Mouse (Mus musculus) gastrocnemius, postnatal 36 days (tissue): Measurements from ENCODE around the gene Zbtb5. TPM values are rescaled to one million over a fixed set of nuclear protein-coding genes. Genes with fewer than 3 reads are reported as not detected.

Experiments
- total RNA-seq, 2 experiments: library from RNA; stranded (reverse); gene quantifications; 2 replicates each; pipeline ENCODE4 v1.2.3; 2021

The Zbtb5 gene
- total RNA-seq, 2 experiments from 2014 or later = 2.8 to 3.0 TPM

Other genes starting within 250 kb of the Zbtb5 start
- 10 to 100 TPM; 25.6 to 26.3 TPM for gene Grhpr, start 31.0 kb downstream of the Zbtb5 start, total RNA-seq
- 1 to 10 TPM; 3.9 to 4.2 TPM for gene Polr1e, start 6.2 kb upstream of the Zbtb5 start, total RNA-seq
- gene Fbxo10, start 72.2 kb upstream of the Zbtb5 start, total RNA-seq = 1 to 10 TPM; 2.2 to 2.4 TPM
- gene Tomm5, start 95.7 kb upstream of the Zbtb5 start, total RNA-seq = 10 to 100 TPM; 75.1 to 79.8 TPM
- gene Frmpd1, start 172.5 kb upstream of the Zbtb5 start, total RNA-seq = under 1 TPM; 0.54 to 0.84 TPM